Mouse (Mus musculus): ENCODE results near the gene Plscr3.

Plscr3 gene

GRCm38 (mm10) chr11:69891482-69891881 lies 45.3 kb downstream of the Plscr3 start:
- no peak for DNase-seq (ENCODE audit: extremely low spot score, low spot score)

GRCm38 (mm10) chr11:69894671-69895070 lies 48.5 kb downstream of the Plscr3 start:
- DNase-seq (ENCODE audit: extremely low spot score, low spot score) = no peak

GRCm38 (mm10) chr11:69895291-69895690 lies 49.1 kb downstream of the Plscr3 start, which contains the start of gene Acap1:
Gene Acap1 (minus strand): TSS chr11:69895539.
- no peak for DNase-seq (ENCODE audit: extremely low spot score, low spot score)

GRCm38 (mm10) chr11:69899870-69900269 lies 53.7 kb downstream of the Plscr3 start:
- DNase-seq (ENCODE audit: extremely low spot score, low spot score) = peak; percentile 34

- peak; percentile 89 for DNase-seq (ENCODE audit: extremely low spot score, low spot score)
These were observed 54.6 kb downstream of the Plscr3 start, which contains the start of the genes 2810408A11Rik and Neurl4 for GRCm38 (mm10) chr11:69900471-69901405. Gene 2810408A11Rik (minus strand): TSS chr11:69900987. Gene Neurl4 (plus strand): TSS chr11:69901072.

- peak; percentile 93 for DNase-seq (ENCODE audit: extremely low spot score, low spot score)
These were observed 55.2 kb downstream of the Plscr3 start for GRCm38 (mm10) chr11:69901406-69901846.
